Mouse (Mus musculus) stomach, embryonic 14.5 days (tissue): ENCODE results near the gene Acsbg2. TPM values are rescaled to one million over a fixed set of nuclear protein-coding genes. Genes with fewer than 3 reads are reported as not detected.

Experiments used
- ATAC-seq: fragments of 200-750 bp; cut with Nextera tagmentation; 2 replicates; pipeline ENCODE4 v1.8.0; 2017; ENCODE audit warnings: low read depth, moderate TSS enrichment; ENCODE audit not compliant: insufficient number of reproducible peaks, insufficient read depth, low FRiP score
- H3K27ac ChIP-seq: fragments of 300-500 bp; sonication (generic); 2 replicates; pipeline ENCODE4 v1.5.1; 2014; ENCODE audit warnings: mild to moderate bottlenecking, low read length, moderate library complexity, mixed read lengths
- H3K27me3 ChIP-seq: fragments of 300-500 bp; sonication (generic); 2 replicates; pipeline ENCODE4 v1.6.1; 2014; ENCODE audit warnings: low read length, control low read depth, mixed read lengths; ENCODE audit not compliant: control insufficient read depth, insufficient read depth
- H3K36me3 ChIP-seq: fragments of 300-500 bp; sonication (generic); 2 replicates; pipeline ENCODE4 v1.6.1; 2014; ENCODE audit warnings: mild to moderate bottlenecking, control low read depth, low read length, moderate library complexity, mixed read lengths; ENCODE audit not compliant: control insufficient read depth, insufficient read depth
- H3K4me1 ChIP-seq: fragments of 300-500 bp; sonication (generic); 2 replicates; pipeline ENCODE4 v1.6.1; 2014; ENCODE audit warnings: low read length, control low read depth, mixed read lengths; ENCODE audit not compliant: control insufficient read depth, insufficient read depth
- H3K4me2 ChIP-seq: fragments of 300-500 bp; sonication (generic); replicated peaks from 2 replicates; pipeline ENCODE4 v1.6.1; 2014; ENCODE audit warnings: low read depth, low read length, control low read depth
- H3K4me3 ChIP-seq: fragments of 300-500 bp; sonication (generic); 2 replicates; pipeline ENCODE4 v1.5.1; 2014; ENCODE audit warnings: low read depth, low read length, control low read depth
- H3K9ac ChIP-seq: fragments of 300-500 bp; sonication (generic); replicated peaks from 2 replicates; pipeline ENCODE4 v1.6.1; 2014; ENCODE audit warnings: low read depth, mild to moderate bottlenecking, control low read depth, low read length, moderate library complexity, mixed read lengths
- H3K9me3 ChIP-seq: fragments of 300-500 bp; sonication (generic); 2 replicates; pipeline ENCODE4 v1.6.1; 2016; ENCODE audit warnings: low read depth, low read length, control low read depth; ENCODE audit not compliant: control insufficient read depth
- WGBS: fragments of 180-500 bp; shearing (Covaris S2); extraction: QIAGEN DNeasy Blood & Tissue Kit; methylation state at CpG from one replicate; pipeline ENCODE4 v1.1.7; 2014; 5-methylcytosine and 5-hydroxymethylcytosine counted together
- polyA plus RNA-seq: library from polyadenylated mRNA; unstranded; fragments of >200 nt; fragmentation: Nextera tagmentation; extraction: Ambion mirVana; gene quantifications from 2 replicates; pipeline ENCODE4 v1.2.1, GENCODE M21; 2014

The Acsbg2 gene
- polyA plus RNA-seq, 1 experiment from 2014 or later = not detected

GRCm38 (mm10) chr17:56829795-56830194 is 44.5 kb downstream of the Acsbg2 start:
- Histone ChIP-seq H3K27ac (no peak overlapping the region), H3K4me3 (peak overlapping the region; percentile 67), H3K4me2 (peak overlapping the region; percentile 88), H3K9ac (peak overlapping the region; percentile 48), H3K9me3 (no peaks in the 10 kb centered on the region), H3K27me3 (no peaks in the 10 kb centered on the region), H3K36me3 (no peaks in the 10 kb centered on the region), H3K4me1 (peaks cover 11% of the 10 kb centered on the region; the same call in 1 of the 2 replicates)
- WGBS = under 1% methylated on average over 27 of the region's 27 CpGs
- ATAC-seq = no peak

- Histone ChIP-seq H3K9me3 (no peaks in the 10 kb centered on the region), H3K4me1 (peaks cover 11% of the 10 kb centered on the region; the same call in 1 of the 2 replicates), H3K36me3 (no peaks in the 10 kb centered on the region), H3K4me2 (peak overlapping the region; percentile 88), H3K9ac (0 out of 2 replicates have a peak overlapping the region, but pooled peaks have one; percentile 48), H3K4me3 (peak overlapping the region; percentile 67), H3K27me3 (no peaks in the 10 kb centered on the region), H3K27ac (no peak overlapping the region)
- 30% methylated on average over 11 of the region's 11 CpGs for WGBS
- no peak for ATAC-seq
These were observed 45.1 kb downstream of the Acsbg2 start for GRCm38 (mm10) chr17:56829171-56829570.

- 83% methylated on average over 2 of the region's 2 CpGs for WGBS
- ATAC-seq = 0 out of 2 replicates have a peak, but pooled peaks have one; percentile 5
- H3K4me3 ChIP-seq = no peak overlapping the region
- H3K36me3 ChIP-seq = no peaks in the 10 kb centered on the region
- H3K27me3 ChIP-seq = no peaks in the 10 kb centered on the region
- H3K9me3 ChIP-seq = no peaks in the 10 kb centered on the region
- H3K27ac ChIP-seq = no peak overlapping the region
- H3K4me2 ChIP-seq = no peak overlapping the region
- H3K9ac ChIP-seq = no peak overlapping the region
- H3K4me1 ChIP-seq = peaks cover 8% of the 10 kb centered on the region; the same call in 1 of the 2 replicates
These were observed 47.5 kb downstream of the Acsbg2 start for GRCm38 (mm10) chr17:56826718-56827117.

- Histone ChIP-seq H3K27me3 (no peaks in the 10 kb centered on the region), H3K9me3 (no peaks in the 10 kb centered on the region), H3K4me3 (no peak overlapping the region), H3K4me2 (no peak overlapping the region), H3K36me3 (no peaks in the 10 kb centered on the region), H3K27ac (no peak overlapping the region), H3K4me1 (no peaks in the 10 kb centered on the region), H3K9ac (no peak overlapping the region)
- ATAC-seq = no peak
- 59% methylated on average over 2 of the region's 2 CpGs for WGBS
These were observed 50.9 kb downstream of the Acsbg2 start for GRCm38 (mm10) chr17:56823352-56823751.

GRCm38 (mm10) chr17:56822380-56822779 is 51.9 kb downstream of the Acsbg2 start:
- no peaks in the 10 kb centered on the region for H3K4me1 ChIP-seq
- ATAC-seq = no peak
- no peaks in the 10 kb centered on the region for H3K27me3 ChIP-seq
- H3K9me3 ChIP-seq = no peaks in the 10 kb centered on the region
- H3K27ac ChIP-seq = peak overlapping the region; percentile 55; the same call in 1 of the 2 replicates
- H3K9ac ChIP-seq = no peak overlapping the region
- no peak overlapping the region for H3K4me2 ChIP-seq
- H3K36me3 ChIP-seq = no peaks in the 10 kb centered on the region
- no peak overlapping the region for H3K4me3 ChIP-seq
- WGBS = 60% methylated on average over 2 of the region's 2 CpGs

- no peaks in the 10 kb centered on the region for H3K27me3 ChIP-seq
- 59% methylated on average over 8 of the region's 8 CpGs for WGBS
- H3K27ac ChIP-seq = peak overlapping the region; percentile 77; the same call in 1 of the 2 replicates
- H3K9me3 ChIP-seq = no peaks in the 10 kb centered on the region
- no peak overlapping the region for H3K4me3 ChIP-seq
- H3K9ac ChIP-seq = no peak overlapping the region
- H3K4me1 ChIP-seq = no peaks in the 10 kb centered on the region
- H3K36me3 ChIP-seq = no peaks in the 10 kb centered on the region
- peak; percentile 33 for ATAC-seq
- H3K4me2 ChIP-seq = no peak overlapping the region; the same call in 1 of the 2 replicates
These were observed 54.5 kb downstream of the Acsbg2 start for GRCm38 (mm10) chr17:56819694-56820111.

- Histone ChIP-seq H3K27ac (no peak overlapping the region), H3K4me2 (no peak overlapping the region), H3K9ac (no peak overlapping the region), H3K27me3 (no peaks in the 10 kb centered on the region), H3K4me1 (no peaks in the 10 kb centered on the region; the same call in 1 of the 2 replicates), H3K9me3 (no peaks in the 10 kb centered on the region), H3K36me3 (no peaks in the 10 kb centered on the region), H3K4me3 (no peak overlapping the region)
- no peak for ATAC-seq
- WGBS = 63% methylated on average over 6 of the region's 6 CpGs
These were observed 55.2 kb downstream of the Acsbg2 start for GRCm38 (mm10) chr17:56819032-56819545.

- H3K4me2 ChIP-seq = no peak overlapping the region
- no peak overlapping the region for H3K4me3 ChIP-seq
- no peak for ATAC-seq
- no peak overlapping the region for H3K27ac ChIP-seq
- H3K9me3 ChIP-seq = no peaks in the 10 kb centered on the region
- no peaks in the 10 kb centered on the region for H3K36me3 ChIP-seq
- H3K27me3 ChIP-seq = no peaks in the 10 kb centered on the region
- H3K4me1 ChIP-seq = no peaks in the 10 kb centered on the region; the same call in 1 of the 2 replicates
- WGBS = 36% methylated on average over 11 of the region's 11 CpGs
- H3K9ac ChIP-seq = no peak overlapping the region
These were observed 56.1 kb downstream of the Acsbg2 start for GRCm38 (mm10) chr17:56818067-56818636.

- no peaks in the 10 kb centered on the region for H3K36me3 ChIP-seq
- H3K4me1 ChIP-seq = peaks cover 9% of the 10 kb centered on the region
- no peak overlapping the region for H3K4me3 ChIP-seq
- H3K27ac ChIP-seq = no peak overlapping the region
- H3K4me2 ChIP-seq = no peak overlapping the region
- no peak for ATAC-seq
- no peaks in the 10 kb centered on the region for H3K27me3 ChIP-seq
- H3K9me3 ChIP-seq = no peaks in the 10 kb centered on the region
- WGBS = 64% methylated on average over 3 of the region's 3 CpGs
- H3K9ac ChIP-seq = no peak overlapping the region
These were observed 59.2 kb downstream of the Acsbg2 start for GRCm38 (mm10) chr17:56815057-56815345.
